Mouse (Mus musculus) erythroblast, embryonic 14.5 days (primary cell): ENCODE data around the gene Ttyh3.

Experiments
- GATA1 ChIP-seq: IDR thresholded peaks from 2 replicates; pipeline ENCODE4 v1.6.1; 2012; ENCODE audit warnings: low read length, inconsistent platforms, mixed read lengths
- TAL1 ChIP-seq: IDR thresholded peaks from 3 replicates; pipeline ENCODE4 v1.6.1; 2012; ENCODE audit warnings: low read length, inconsistent platforms, mixed read lengths

GRCm38 (mm10) chr5:140599939-140600338 lies 48.9 kb downstream of the Ttyh3 start:
- no peak for TF ChIP-seq GATA1
- TF ChIP-seq TAL1, result no peak
